Mouse (Mus musculus): ENCODE measurements around the gene Golga7b. TPM values are rescaled to one million over a fixed set of nuclear protein-coding genes. Genes with fewer than 3 reads are reported as not detected.

The Golga7b gene
- polyA plus RNA-seq, 1 experiment = not detected

DNA sequence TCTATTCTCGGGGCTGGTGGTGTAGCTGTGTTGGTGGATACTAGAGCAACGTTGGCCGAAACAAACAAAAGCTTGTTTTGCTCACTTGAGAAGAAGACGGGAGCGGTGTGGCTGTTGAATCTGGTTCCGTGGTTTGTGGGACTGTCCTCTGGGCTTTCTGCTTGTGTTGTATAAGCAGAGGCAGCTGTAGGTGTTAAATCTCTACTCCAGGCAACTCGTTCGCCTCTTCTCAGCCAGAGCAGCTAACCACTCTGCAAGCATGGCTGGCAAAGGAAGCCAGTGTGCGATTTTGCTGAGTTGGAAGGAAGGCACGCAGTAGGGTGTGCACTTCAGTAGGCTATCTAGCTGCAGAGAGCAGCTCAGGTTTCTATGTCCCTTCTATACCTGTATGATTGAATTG, 20.9 kb upstream of the Golga7b start:
- no peak overlapping the region for H3K4me3 ChIP-seq (ENCODE audit: low read depth, low read length)

GRCm38 (mm10) chr19:42229499-42230287, 17.7 kb upstream of the Golga7b start:
- H3K4me1 ChIP-seq (ENCODE audit: control insufficient read depth, insufficient read depth, low read length) = peaks cover 2% of the 10 kb centered on the region
- TF ChIP-seq EP300 (IDR thresholded peaks at IDR 0.05; ENCODE audit: insufficient read depth, low read depth, low read length) = no peak
- no peak for TF ChIP-seq POLR2A (IDR thresholded peaks at IDR 0.05; ENCODE audit: insufficient read depth, low read length)
- TF ChIP-seq CTCF (IDR thresholded peaks at IDR 0.05; ENCODE audit: low read depth, low read length) = no peak
- H3K27me3 ChIP-seq (ENCODE audit: control insufficient read depth, insufficient read depth, low read length, poor library complexity, severe bottlenecking) = no peaks in the 10 kb centered on the region
- H3K9ac ChIP-seq (ENCODE audit: low read depth, poor library complexity, severe bottlenecking) = no peak overlapping the region
- H3K9me3 ChIP-seq (replicated peaks; ENCODE audit: control insufficient read depth, insufficient read depth, low read length, poor library complexity, severe bottlenecking) = no peaks in the 10 kb centered on the region
- no peak overlapping the region for H3K27ac ChIP-seq (ENCODE audit: insufficient read depth, low read length)
- H3K36me3 ChIP-seq (ENCODE audit: control insufficient read depth, insufficient read depth, low read length, poor library complexity, severe bottlenecking) = no peaks in the 10 kb centered on the region
- H3K4me3 ChIP-seq (ENCODE audit: low read depth, low read length) = no peak overlapping the region

More for the DNA sequence above, 20.9 kb upstream of the Golga7b start:
- TF ChIP-seq POLR2A (IDR thresholded peaks at IDR 0.05; ENCODE audit: insufficient read depth, low read length) (no peak), CTCF (IDR thresholded peaks at IDR 0.05; ENCODE audit: low read depth, low read length) (no peak), EP300 (IDR thresholded peaks at IDR 0.05; ENCODE audit: insufficient read depth, low read depth, low read length) (no peak)
- H3K27ac ChIP-seq (ENCODE audit: insufficient read depth, low read length) = no peak overlapping the region
- H3K36me3 ChIP-seq (ENCODE audit: control insufficient read depth, insufficient read depth, low read length, poor library complexity, severe bottlenecking) = no peaks in the 10 kb centered on the region
- H3K27me3 ChIP-seq (ENCODE audit: control insufficient read depth, insufficient read depth, low read length, poor library complexity, severe bottlenecking) = no peaks in the 10 kb centered on the region
- H3K4me1 ChIP-seq (ENCODE audit: control insufficient read depth, insufficient read depth, low read length) = peaks cover 2% of the 10 kb centered on the region
- H3K9ac ChIP-seq (ENCODE audit: low read depth, poor library complexity, severe bottlenecking) = no peak overlapping the region
- H3K9me3 ChIP-seq (replicated peaks; ENCODE audit: control insufficient read depth, insufficient read depth, low read length, poor library complexity, severe bottlenecking) = no peaks in the 10 kb centered on the region

GRCm38 (mm10) chr19:42230288-42230568, 17.1 kb upstream of the Golga7b start:
- no peaks in the 10 kb centered on the region for H3K27me3 ChIP-seq (ENCODE audit: control insufficient read depth, insufficient read depth, low read length, poor library complexity, severe bottlenecking)
- no peak overlapping the region for H3K9ac ChIP-seq (ENCODE audit: low read depth, poor library complexity, severe bottlenecking)
- H3K9me3 ChIP-seq (replicated peaks; ENCODE audit: control insufficient read depth, insufficient read depth, low read length, poor library complexity, severe bottlenecking) = no peaks in the 10 kb centered on the region
- H3K4me3 ChIP-seq (ENCODE audit: low read depth, low read length) = no peak overlapping the region
- H3K36me3 ChIP-seq (ENCODE audit: control insufficient read depth, insufficient read depth, low read length, poor library complexity, severe bottlenecking) = no peaks in the 10 kb centered on the region
- no peak for TF ChIP-seq CTCF (IDR thresholded peaks at IDR 0.05; ENCODE audit: low read depth, low read length)
- no peak for TF ChIP-seq POLR2A (IDR thresholded peaks at IDR 0.05; ENCODE audit: insufficient read depth, low read length)
- no peak for TF ChIP-seq EP300 (IDR thresholded peaks at IDR 0.05; ENCODE audit: insufficient read depth, low read depth, low read length)
- H3K27ac ChIP-seq (ENCODE audit: insufficient read depth, low read length) = no peak overlapping the region
- H3K4me1 ChIP-seq (ENCODE audit: control insufficient read depth, insufficient read depth, low read length) = peaks cover 2% of the 10 kb centered on the region

DNA sequence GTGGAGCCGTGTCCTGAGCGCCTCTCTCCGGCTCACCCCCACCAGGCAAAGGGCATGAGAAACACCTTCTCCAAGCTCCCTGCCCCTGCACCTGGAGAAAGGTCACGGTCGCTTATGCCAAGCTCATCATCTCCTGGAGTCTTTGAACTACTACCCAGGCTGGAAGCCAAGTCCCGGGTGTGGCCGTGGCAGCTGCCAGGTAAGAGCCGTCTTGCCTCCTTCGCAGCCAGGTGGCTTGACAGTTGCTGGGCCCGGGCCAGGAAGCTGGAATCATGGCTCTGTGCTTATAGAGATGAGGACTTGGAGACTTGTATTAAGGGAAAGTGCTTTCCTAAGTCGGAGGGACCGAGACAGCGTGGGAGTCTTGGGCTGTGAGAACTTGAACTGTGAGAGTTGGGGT, 16.4 kb upstream of the Golga7b start:
- Histone ChIP-seq H3K36me3 (ENCODE audit: control insufficient read depth, insufficient read depth, low read length, poor library complexity, severe bottlenecking) (no peaks in the 10 kb centered on the region), H3K27ac (ENCODE audit: insufficient read depth, low read length) (no peak overlapping the region), H3K4me1 (ENCODE audit: control insufficient read depth, insufficient read depth, low read length) (peaks cover 2% of the 10 kb centered on the region), H3K9me3 (replicated peaks; ENCODE audit: control insufficient read depth, insufficient read depth, low read length, poor library complexity, severe bottlenecking) (no peaks in the 10 kb centered on the region), H3K4me3 (ENCODE audit: low read depth, low read length) (no peak overlapping the region), H3K27me3 (ENCODE audit: control insufficient read depth, insufficient read depth, low read length, poor library complexity, severe bottlenecking) (no peaks in the 10 kb centered on the region), H3K9ac (ENCODE audit: low read depth, poor library complexity, severe bottlenecking) (no peak overlapping the region)
- no peak for TF ChIP-seq CTCF (IDR thresholded peaks at IDR 0.05; ENCODE audit: low read depth, low read length)
- TF ChIP-seq EP300 (IDR thresholded peaks at IDR 0.05; ENCODE audit: insufficient read depth, low read depth, low read length) = no peak
- TF ChIP-seq POLR2A (IDR thresholded peaks at IDR 0.05; ENCODE audit: insufficient read depth, low read length) = no peak

DNA sequence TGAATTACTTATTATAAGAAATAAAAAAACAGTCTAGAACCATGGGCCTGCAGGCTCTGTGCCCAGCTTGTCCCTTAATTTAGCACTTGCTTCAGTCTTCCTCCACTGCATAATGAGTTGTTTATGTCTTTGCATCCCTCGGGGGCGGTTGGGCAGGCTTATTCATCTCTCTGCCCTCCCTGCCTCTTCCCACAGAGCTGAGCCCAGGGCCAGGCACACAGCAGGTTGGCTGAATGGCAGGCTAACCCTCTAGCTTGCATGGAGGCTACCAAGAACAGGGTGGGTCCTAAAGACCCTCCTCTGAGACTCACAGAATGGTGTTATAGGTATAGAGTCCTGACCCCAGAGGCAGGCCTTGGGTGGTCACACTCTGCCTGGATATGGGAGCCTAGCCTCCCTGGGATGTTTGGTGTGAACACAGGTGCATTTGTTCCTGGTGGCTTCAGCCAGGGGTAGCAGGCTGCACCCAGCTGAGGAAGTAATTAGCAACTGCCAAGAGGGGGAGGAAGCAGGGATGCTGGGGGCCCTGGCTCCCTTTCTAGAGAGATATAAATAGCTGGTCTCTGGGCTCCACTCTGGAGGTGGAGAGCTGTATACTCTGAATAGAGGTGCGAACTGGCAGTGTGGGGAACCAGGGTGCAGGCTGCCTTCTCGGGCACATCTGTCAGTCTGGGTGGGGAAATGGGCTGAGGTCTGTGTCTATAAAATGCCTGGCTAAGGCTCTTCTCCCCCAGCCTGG, 9.6 kb upstream of the Golga7b start:
- no peak overlapping the region for H3K4me3 ChIP-seq (ENCODE audit: low read depth, low read length)
- no peaks in the 10 kb centered on the region for H3K27me3 ChIP-seq (ENCODE audit: control insufficient read depth, insufficient read depth, low read length, poor library complexity, severe bottlenecking)
- H3K36me3 ChIP-seq (ENCODE audit: control insufficient read depth, insufficient read depth, low read length, poor library complexity, severe bottlenecking) = no peaks in the 10 kb centered on the region
- no peaks in the 10 kb centered on the region for H3K9me3 ChIP-seq (replicated peaks; ENCODE audit: control insufficient read depth, insufficient read depth, low read length, poor library complexity, severe bottlenecking)
- H3K4me1 ChIP-seq (ENCODE audit: control insufficient read depth, insufficient read depth, low read length) = no peaks in the 10 kb centered on the region
- H3K9ac ChIP-seq (ENCODE audit: low read depth, poor library complexity, severe bottlenecking) = no peak overlapping the region
- TF ChIP-seq POLR2A (IDR thresholded peaks at IDR 0.05; ENCODE audit: insufficient read depth, low read length) = no peak
- TF ChIP-seq EP300 (IDR thresholded peaks at IDR 0.05; ENCODE audit: insufficient read depth, low read depth, low read length) = no peak
- TF ChIP-seq CTCF (IDR thresholded peaks at IDR 0.05; ENCODE audit: low read depth, low read length) = no peak
- H3K27ac ChIP-seq (ENCODE audit: insufficient read depth, low read length) = no peak overlapping the region

DNA sequence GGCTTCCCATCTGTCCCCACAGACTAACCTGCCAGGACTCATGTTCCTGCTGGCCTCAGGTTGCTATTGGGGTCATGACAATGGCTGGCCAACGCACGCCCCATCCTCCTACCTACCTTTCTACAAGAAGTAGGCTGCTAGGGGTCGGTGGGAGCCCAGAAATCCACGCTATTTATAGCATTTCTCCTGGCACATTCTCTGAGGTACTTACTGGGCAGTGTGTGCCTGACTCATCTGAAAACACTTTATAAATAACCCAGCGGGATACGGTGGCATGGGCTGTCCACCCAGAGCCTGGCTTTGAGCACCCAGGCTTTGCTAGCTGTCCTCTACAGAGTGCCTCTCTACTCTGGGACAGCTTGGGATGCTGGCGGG, 9.0 kb upstream of the Golga7b start:
- H3K4me1 ChIP-seq (ENCODE audit: control insufficient read depth, insufficient read depth, low read length) = no peaks in the 10 kb centered on the region
- H3K27ac ChIP-seq (ENCODE audit: insufficient read depth, low read length) = no peak overlapping the region
- no peak for TF ChIP-seq CTCF (IDR thresholded peaks at IDR 0.05; ENCODE audit: low read depth, low read length)
- no peak for TF ChIP-seq POLR2A (IDR thresholded peaks at IDR 0.05; ENCODE audit: insufficient read depth, low read length)
- TF ChIP-seq EP300 (IDR thresholded peaks at IDR 0.05; ENCODE audit: insufficient read depth, low read depth, low read length) = no peak
- no peak overlapping the region for H3K9ac ChIP-seq (ENCODE audit: low read depth, poor library complexity, severe bottlenecking)
- H3K27me3 ChIP-seq (ENCODE audit: control insufficient read depth, insufficient read depth, low read length, poor library complexity, severe bottlenecking) = no peaks in the 10 kb centered on the region
- H3K36me3 ChIP-seq (ENCODE audit: control insufficient read depth, insufficient read depth, low read length, poor library complexity, severe bottlenecking) = no peaks in the 10 kb centered on the region
- H3K4me3 ChIP-seq (ENCODE audit: low read depth, low read length) = no peak overlapping the region
- H3K9me3 ChIP-seq (replicated peaks; ENCODE audit: control insufficient read depth, insufficient read depth, low read length, poor library complexity, severe bottlenecking) = no peaks in the 10 kb centered on the region
